Mouse (Mus musculus): ENCODE results near the gene Mpv17l2.

- TF ChIP-seq CTCF (IDR thresholded peaks at IDR 0.05; ENCODE audit: low read depth, low read length) (no peak), EP300 (IDR thresholded peaks at IDR 0.05; ENCODE audit: insufficient read depth, low read depth, low read length) (no peak), POLR2A (IDR thresholded peaks at IDR 0.05; ENCODE audit: insufficient read depth, low read length) (no peak)
Measured at GRCm38 (mm10) chr8:70753151-70753550, 7.6 kb downstream of the Mpv17l2 start.

Data from ES-Bruce4 (cell line).